Mouse (Mus musculus) ES-Bruce4 (cell line): ENCODE results near the gene Lsm14a. TPM values are rescaled to one million over a fixed set of nuclear protein-coding genes. Genes with fewer than 3 reads are reported as not detected.
A peak's percentile ranks its signal among the peaks of the same experiment; 100 is the strongest.

Experiments used
- H3K27ac ChIP-seq: 2 replicates; pipeline ENCODE4 v1.5.1; 2012; ENCODE audit warnings: low read length, inconsistent platforms; ENCODE audit not compliant: insufficient read depth
- H3K27me3 ChIP-seq: 2 replicates; pipeline ENCODE4 v1.6.1; 2012; ENCODE audit warnings: mild to moderate bottlenecking, low read length, inconsistent platforms; ENCODE audit not compliant: control insufficient read depth, poor library complexity, insufficient read depth, severe bottlenecking
- H3K36me3 ChIP-seq: 2 replicates; pipeline ENCODE4 v1.6.1; 2012; ENCODE audit warnings: inconsistent platforms, mild to moderate bottlenecking, low read length, moderate library complexity; ENCODE audit not compliant: control insufficient read depth, poor library complexity, insufficient read depth, severe bottlenecking
- H3K4me1 ChIP-seq: one replicate; pipeline ENCODE4 v1.8.1; 2011; ENCODE audit warnings: low read length; ENCODE audit not compliant: control insufficient read depth, insufficient read depth
- H3K4me3 ChIP-seq: 2 replicates; pipeline ENCODE4 v1.5.1; 2011; ENCODE audit warnings: low read depth, mild to moderate bottlenecking, low read length
- H3K9ac ChIP-seq: 2 replicates; pipeline ENCODE4 v1.6.1; 2012; ENCODE audit warnings: low read depth, mild to moderate bottlenecking, inconsistent platforms; ENCODE audit not compliant: poor library complexity, severe bottlenecking
- H3K9me3 ChIP-seq: replicated peaks from 2 replicates; pipeline ENCODE4 v1.6.1; 2012; ENCODE audit warnings: mild to moderate bottlenecking, low read length, inconsistent platforms; ENCODE audit not compliant: control insufficient read depth, poor library complexity, insufficient read depth, severe bottlenecking
- CTCF ChIP-seq: IDR thresholded peaks from one replicate; pipeline ENCODE4 v1.8.1; 2011; ENCODE audit warnings: low read depth, low read length
- EP300 ChIP-seq: IDR thresholded peaks from 2 replicates; pipeline ENCODE4 v1.6.1; 2011; ENCODE audit warnings: low read depth, low read length; ENCODE audit not compliant: insufficient read depth
- POLR2A ChIP-seq: IDR thresholded peaks from one replicate; pipeline ENCODE4 v1.8.1; 2011; ENCODE audit warnings: low read length; ENCODE audit not compliant: insufficient read depth
- polyA plus RNA-seq: library from polyadenylated mRNA; stranded (reverse); fragments of >200 nt; gene quantifications from 2 replicates; pipeline ENCODE4 v1.2.4, GENCODE M21; 2011; ENCODE audit warnings: low read depth; ENCODE audit not compliant: missing spikeins, insufficient read depth, insufficient read length

The Lsm14a gene
- 167 and 172 TPM in 2 replicates for polyA plus RNA-seq

GRCm38 (mm10) chr7:34393215-34393614 is at the start of gene Lsm14a:
Gene Lsm14a, minus strand, starts transcription at chr7:34393315.
- H3K9ac ChIP-seq: no peak within 1 kb of the TSS
- H3K27ac ChIP-seq: no peak within 1 kb of the TSS
- TF ChIP-seq POLR2A (no peak), CTCF (no peak), EP300 (no peak)
- H3K36me3 ChIP-seq: no peaks in the 10 kb centered on the region
- no peak within 1 kb of the TSS for H3K4me3 ChIP-seq
- H3K4me1 ChIP-seq: no peaks in the 10 kb centered on the region
- H3K27me3 ChIP-seq: no peaks in the 10 kb centered on the region
- H3K9me3 ChIP-seq: no peaks in the 10 kb centered on the region

- Histone ChIP-seq H3K4me1 (no peaks in the 10 kb centered on the region), H3K9ac (no peak overlapping the region), H3K9me3 (no peaks in the 10 kb centered on the region), H3K4me3 (no peak overlapping the region), H3K27me3 (no peaks in the 10 kb centered on the region), H3K36me3 (no peaks in the 10 kb centered on the region), H3K27ac (no peak overlapping the region)
- TF ChIP-seq POLR2A (no peak), EP300 (no peak), CTCF (no peak)
Observed at GRCm38 (mm10) chr7:34438903-34439302, 45.8 kb upstream of the Lsm14a start.

GRCm38 (mm10) chr7:34433597-34433996 is 40.5 kb upstream of the Lsm14a start:
- H3K4me3 ChIP-seq: no peak overlapping the region

GRCm38 (mm10) chr7:34421201-34421600 is 28.1 kb upstream of the Lsm14a start:
- no peak overlapping the region for H3K27ac ChIP-seq
- H3K27me3 ChIP-seq: no peaks in the 10 kb centered on the region
- no peaks in the 10 kb centered on the region for H3K36me3 ChIP-seq
- H3K4me3 ChIP-seq: no peak overlapping the region
- TF ChIP-seq EP300 (no peak), POLR2A (no peak), CTCF (no peak)
- H3K4me1 ChIP-seq: no peaks in the 10 kb centered on the region
- 0 out of 2 replicates have a peak, but pooled peaks cover 6% of the 10 kb centered on the region for H3K9me3 ChIP-seq
- no peak overlapping the region for H3K9ac ChIP-seq

More at GRCm38 (mm10) chr7:34433597-34433996, 40.5 kb upstream of the Lsm14a start:
- TF ChIP-seq POLR2A (no peak), EP300 (no peak), CTCF (no peak)
- no peak overlapping the region for H3K27ac ChIP-seq
- no peak overlapping the region for H3K9ac ChIP-seq
- no peaks in the 10 kb centered on the region for H3K27me3 ChIP-seq
- H3K4me1 ChIP-seq: no peaks in the 10 kb centered on the region
- no peaks in the 10 kb centered on the region for H3K36me3 ChIP-seq
- H3K9me3 ChIP-seq: no peaks in the 10 kb centered on the region

GRCm38 (mm10) chr7:34407492-34407891 is 14.4 kb upstream of the Lsm14a start:
- no peaks in the 10 kb centered on the region for H3K27me3 ChIP-seq
- H3K9me3 ChIP-seq: no peaks in the 10 kb centered on the region
- H3K4me3 ChIP-seq: no peak overlapping the region
- no peaks in the 10 kb centered on the region for H3K36me3 ChIP-seq
- no peaks in the 10 kb centered on the region for H3K4me1 ChIP-seq
- H3K9ac ChIP-seq: no peak overlapping the region
- H3K27ac ChIP-seq: no peak overlapping the region
- TF ChIP-seq POLR2A: no peak
- peak; percentile 45 for TF ChIP-seq CTCF

- Histone ChIP-seq H3K4me3 (no peak overlapping the region), H3K9ac (no peak overlapping the region), H3K36me3 (no peaks in the 10 kb centered on the region), H3K27ac (no peak overlapping the region), H3K9me3 (no peaks in the 10 kb centered on the region), H3K27me3 (no peaks in the 10 kb centered on the region), H3K4me1 (no peaks in the 10 kb centered on the region)
- TF ChIP-seq POLR2A: no peak
- no peak for TF ChIP-seq CTCF
- TF ChIP-seq EP300: no peak
Observed at GRCm38 (mm10) chr7:34403876-34404275, 10.8 kb upstream of the Lsm14a start.
